Mouse (Mus musculus) sigmoid colon, adult 10 weeks (tissue): Measurements from ENCODE around the gene Car1. TPM values are rescaled to one million over a fixed set of nuclear protein-coding genes. Genes with fewer than 3 reads are reported as not detected.

Source experiments
- polyA plus RNA-seq: library from polyadenylated mRNA; stranded (reverse); fragments of 350-450 nt; fragmentation: Illumina TruSeq; extraction: RNeasy Lipid Tissue Mini Kit (QIAGEN cat#74804); gene quantifications from one replicate; pipeline ENCODE4 v1.2.3, GENCODE M21; 2014; ENCODE audit warnings: low read depth, low replicate concordance

The Car1 gene
- polyA plus RNA-seq, result 3,345 TPM

GRCm38 (mm10) chr3:14808211-14808610, at the start of gene Car1:
Car1 (minus strand) TSS chr3:14808368.

Other genes with a start within 250 kb of the Car1 start
- gene 1810022K09Rik, start 197.1 kb downstream of the Car1 start, polyA plus RNA-seq, result 802 TPM
- 70.4 TPM for gene Car13, start 166.6 kb downstream of the Car1 start, polyA plus RNA-seq
- 356 TPM for gene Car3, start 55.1 kb upstream of the Car1 start, polyA plus RNA-seq
- 912 TPM for gene Car2, start 77.9 kb upstream of the Car1 start, polyA plus RNA-seq